Mouse (Mus musculus) lung, postnatal 0 days (tissue): ENCODE measurements around the gene Ubr1.

Source experiments
- CTCF ChIP-seq: IDR thresholded peaks from 2 replicates; pipeline ENCODE4 v1.5.1; 2016; ENCODE audit warnings: antibody characterized with exemption, mild to moderate bottlenecking
- EP300 ChIP-seq: IDR thresholded peaks from 2 replicates; pipeline ENCODE4 v1.6.1; 2016; ENCODE audit warnings: antibody characterized with exemption, mild to moderate bottlenecking, control low read depth

DNA sequence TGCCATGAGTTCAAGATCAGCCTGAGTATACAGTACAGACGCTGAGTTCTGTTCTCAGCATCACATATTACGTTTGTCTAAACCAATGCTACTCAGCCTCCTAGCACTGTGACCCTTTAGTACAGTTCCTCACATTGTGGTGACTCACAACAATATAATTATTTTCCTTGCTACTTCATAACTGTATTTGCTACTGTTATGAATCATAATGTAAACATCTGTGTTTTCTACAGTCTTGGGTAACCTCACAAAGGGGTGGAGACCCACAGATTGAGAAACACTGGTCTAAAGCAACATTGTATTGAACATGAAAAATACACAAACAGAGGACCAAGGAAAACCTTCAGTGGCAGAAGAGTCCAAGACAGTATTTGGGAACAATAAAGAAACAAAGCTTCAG, 11.2 kb downstream of the Ubr1 start:
- TF ChIP-seq EP300 (peak; percentile 86), CTCF (no peak)
